Mouse (Mus musculus) forebrain, postnatal 0 days (tissue): Measurements from ENCODE around the gene Fkbp11. TPM values are rescaled to one million over a fixed set of nuclear protein-coding genes. Genes with fewer than 3 reads are reported as not detected.

Experiments used
- ATAC-seq: fragments of 200-750 bp; cut with Nextera tagmentation; 2 replicates; pipeline ENCODE4 v1.8.0; 2017; ENCODE audit warnings: mild to moderate bottlenecking, moderate library complexity
- DNase-seq: peaks from one replicate; pipeline ENCODE4 v3.0.0-alpha.2; 2015
- H3K27ac ChIP-seq: fragments of 300-500 bp; sonication (generic); 2 replicates; pipeline ENCODE4 v1.5.1; 2014; ENCODE audit warnings: low read depth, mild to moderate bottlenecking, antibody characterized with exemption, low read length, moderate library complexity, mixed read lengths
- H3K27me3 ChIP-seq: fragments of 300-500 bp; sonication (generic); 2 replicates; pipeline ENCODE4 v1.6.1; 2014; ENCODE audit warnings: mild to moderate bottlenecking, low read length, mixed read lengths; ENCODE audit not compliant: insufficient read depth
- H3K36me3 ChIP-seq: fragments of 300-500 bp; sonication (generic); 2 replicates; pipeline ENCODE4 v1.6.1; 2014; ENCODE audit warnings: mild to moderate bottlenecking, moderate library complexity; ENCODE audit not compliant: insufficient read depth
- H3K4me1 ChIP-seq: fragments of 300-500 bp; sonication (generic); 2 replicates; pipeline ENCODE4 v1.6.1; 2014; ENCODE audit warnings: antibody characterized with exemption; ENCODE audit not compliant: insufficient read depth
- H3K4me2 ChIP-seq: fragments of 300-500 bp; sonication (generic); 2 replicates; pipeline ENCODE4 v1.6.1; 2014; ENCODE audit warnings: low read depth, mild to moderate bottlenecking, moderate library complexity
- H3K4me3 ChIP-seq: fragments of 300-500 bp; sonication (generic); 2 replicates; pipeline ENCODE4 v1.5.1; 2014; ENCODE audit warnings: low read depth, low read length, mixed read lengths
- H3K9ac ChIP-seq: fragments of 300-500 bp; sonication (generic); 2 replicates; pipeline ENCODE4 v1.6.1; 2014; ENCODE audit warnings: mild to moderate bottlenecking
- H3K9me3 ChIP-seq: fragments of 300-500 bp; sonication (generic); 2 replicates; pipeline ENCODE4 v1.6.1; 2016; ENCODE audit warnings: low read length
- CTCF ChIP-seq: sonication (generic); IDR thresholded peaks from 2 replicates; pipeline ENCODE4 v1.5.1; 2016; ENCODE audit warnings: antibody characterized with exemption, control low read depth, low read depth
- WGBS: fragments of 180-500 bp; shearing (Covaris S2); extraction: QIAGEN DNeasy Blood & Tissue Kit; methylation state at CpG from one replicate; pipeline ENCODE4 v1.1.7; 2014; 5-methylcytosine and 5-hydroxymethylcytosine counted together
- polyA plus RNA-seq: library from polyadenylated mRNA; unstranded; fragments of >200 nt; fragmentation: Nextera tagmentation; extraction: Ambion mirVana; gene quantifications from 2 replicates; pipeline ENCODE4 v1.2.1, GENCODE M21; 2015
- total RNA-seq: library from RNA; depleted of rRNA; stranded (reverse); fragments of >200 nt; gene quantifications from 2 replicates; pipeline ENCODE4 v1.2.3, GENCODE M21; 2014

Gene Fkbp11
- total and polyA plus RNA-seq, 2 experiments from 2014 or later = 0.90 to 5.2 TPM

DNA sequence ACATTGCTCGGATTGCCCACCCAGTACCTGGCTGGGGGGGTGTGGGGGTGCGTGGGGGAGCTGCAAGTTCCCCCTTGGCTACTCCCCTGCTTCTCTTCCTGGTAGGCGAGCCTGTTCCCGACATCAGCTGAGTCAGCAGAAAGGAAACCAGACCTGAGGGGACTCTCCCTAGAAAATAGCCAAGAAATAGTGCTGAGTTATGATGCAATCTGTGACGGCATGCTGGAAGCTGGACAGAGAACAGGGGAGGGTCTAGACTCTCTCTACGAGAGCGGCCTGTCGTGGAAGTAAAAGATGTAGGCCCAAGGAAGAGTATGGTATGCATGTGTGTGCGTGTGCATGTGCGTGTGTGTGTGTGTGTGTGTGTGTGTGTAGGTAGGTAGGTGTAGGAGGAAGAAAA, 44.8 kb downstream of the Fkbp11 start:
- no peak overlapping the region for H3K4me3 ChIP-seq

DNA sequence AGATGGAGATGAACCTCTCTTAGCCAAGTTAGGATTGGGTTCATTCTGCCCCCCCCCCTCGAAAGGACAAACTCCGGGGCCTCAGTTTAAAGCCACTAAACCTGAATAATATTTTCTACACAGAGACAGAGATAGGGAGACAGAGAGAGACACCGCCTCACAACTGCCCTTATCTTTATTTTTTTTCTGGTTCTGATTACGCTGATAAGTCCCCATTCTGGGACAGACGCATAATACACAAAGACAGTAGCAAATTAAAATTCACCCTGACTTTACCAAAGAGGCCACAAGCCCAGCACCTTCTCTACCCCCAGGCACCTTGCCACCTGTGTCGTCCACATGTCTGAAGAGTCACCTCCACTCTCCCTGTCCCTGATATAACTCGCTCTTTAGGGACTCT, 46.4 kb downstream of the Fkbp11 start:
- Histone ChIP-seq H3K9ac (no peak overlapping the region), H3K4me1 (no peaks in the 10 kb centered on the region), H3K9me3 (no peaks in the 10 kb centered on the region), H3K4me3 (no peak overlapping the region), H3K4me2 (no peak overlapping the region), H3K27me3 (no peaks in the 10 kb centered on the region), H3K36me3 (no peaks in the 10 kb centered on the region), H3K27ac (no peak overlapping the region)
- WGBS = 86% methylated on average over 7 of the region's 7 CpGs
- ATAC-seq (no peak), DNase-seq (no peak)
- TF ChIP-seq CTCF = no peak

More for the DNA sequence above, 44.8 kb downstream of the Fkbp11 start:
- H3K9ac ChIP-seq = no peak overlapping the region
- TF ChIP-seq CTCF = no peak
- H3K27me3 ChIP-seq = no peaks in the 10 kb centered on the region
- no peak overlapping the region for H3K27ac ChIP-seq
- H3K4me2 ChIP-seq = no peak overlapping the region
- H3K9me3 ChIP-seq = no peaks in the 10 kb centered on the region
- no peaks in the 10 kb centered on the region for H3K4me1 ChIP-seq
- 79% methylated on average over 10 of the region's 10 CpGs for WGBS
- H3K36me3 ChIP-seq = no peaks in the 10 kb centered on the region
- no peak for ATAC-seq
- DNase-seq = no peak

DNA sequence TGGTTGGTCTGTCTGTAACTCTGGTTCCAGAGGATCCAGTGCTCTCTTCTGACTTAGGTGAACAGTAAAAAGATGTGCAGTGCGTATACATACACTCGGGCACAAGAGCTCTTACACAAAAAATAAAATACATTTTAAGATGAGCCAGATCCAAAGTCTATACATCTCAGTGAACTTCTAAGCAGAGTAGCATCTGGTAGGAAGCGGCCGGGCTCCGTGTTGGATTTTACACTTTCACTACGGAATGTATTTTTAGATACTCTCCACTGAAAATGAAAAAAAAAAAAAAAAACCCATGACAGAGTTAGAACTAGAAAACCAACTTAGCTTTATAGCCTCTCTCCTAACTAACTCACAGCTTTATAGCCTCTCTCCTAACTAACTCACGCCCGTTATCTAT, 47.3 kb downstream of the Fkbp11 start:
- Histone ChIP-seq H3K27ac (no peak overlapping the region), H3K36me3 (no peaks in the 10 kb centered on the region), H3K9me3 (no peaks in the 10 kb centered on the region), H3K4me1 (no peaks in the 10 kb centered on the region), H3K4me3 (no peak overlapping the region), H3K27me3 (no peaks in the 10 kb centered on the region), H3K9ac (no peak overlapping the region), H3K4me2 (no peak overlapping the region)
- TF ChIP-seq CTCF = no peak
- DNase-seq (peak; percentile 17), ATAC-seq (no peak)
- 82% methylated on average over 8 of the region's 8 CpGs for WGBS

GRCm38 (mm10) chr15:98677977-98678376, 50.0 kb downstream of the Fkbp11 start:
- no peak overlapping the region for H3K4me3 ChIP-seq
- H3K9ac ChIP-seq = no peak overlapping the region
- no peak overlapping the region for H3K27ac ChIP-seq
- H3K36me3 ChIP-seq = no peaks in the 10 kb centered on the region
- no peak for DNase-seq
- no peak for ATAC-seq
- TF ChIP-seq CTCF = no peak
- H3K27me3 ChIP-seq = no peaks in the 10 kb centered on the region
- 62% methylated on average over 7 of the region's 7 CpGs for WGBS
- H3K4me1 ChIP-seq = peaks cover 12% of the 10 kb centered on the region
- H3K4me2 ChIP-seq = no peak overlapping the region
- H3K9me3 ChIP-seq = no peaks in the 10 kb centered on the region

- Histone ChIP-seq H3K36me3 (no peaks in the 10 kb centered on the region), H3K4me1 (peaks cover 12% of the 10 kb centered on the region), H3K9me3 (no peaks in the 10 kb centered on the region), H3K27ac (no peak within 1 kb of the TSS; the same call in 1 of the 2 replicates), H3K27me3 (no peaks in the 10 kb centered on the region), H3K9ac (peak within 1 kb of the TSS; percentile 59), H3K4me3 (peak within 1 kb of the TSS; percentile 53), H3K4me2 (peak within 1 kb of the TSS; percentile 89)
- ATAC-seq = peak; percentile 97
- peak; percentile 41 for TF ChIP-seq CTCF
- under 1% methylated on average over 37 of the region's 37 CpGs for WGBS
- DNase-seq = peak; percentile 94
Observed at GRCm38 (mm10) chr15:98676940-98677728, 50.9 kb downstream of the Fkbp11 start, which contains the start of gene Rnd1. TSS of gene Rnd1 (minus strand) at chr15:98677461.

DNA sequence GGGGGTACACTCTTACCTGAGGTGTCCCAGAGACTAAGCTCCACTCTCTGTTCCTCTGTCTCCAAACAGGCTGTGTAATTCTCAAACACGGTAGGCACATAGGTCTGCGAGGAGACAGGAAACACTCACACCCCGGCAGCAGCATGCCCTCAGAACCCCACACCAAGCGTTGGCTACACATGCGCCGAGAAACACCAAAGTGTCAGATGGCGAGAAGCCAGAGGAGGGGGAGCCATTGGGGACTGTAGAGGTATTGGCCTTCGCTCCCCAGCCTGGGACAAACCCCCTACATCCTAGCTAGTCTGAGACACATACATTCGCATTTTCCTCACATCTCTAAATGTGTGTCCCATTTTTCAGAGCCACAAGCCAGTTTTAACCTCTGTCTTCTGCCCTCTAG, 51.5 kb downstream of the Fkbp11 start:
- Histone ChIP-seq H3K36me3 (no peaks in the 10 kb centered on the region), H3K27ac (no peak overlapping the region), H3K9ac (peak overlapping the region; percentile 59), H3K9me3 (no peaks in the 10 kb centered on the region), H3K4me1 (peaks cover 12% of the 10 kb centered on the region), H3K4me2 (peak overlapping the region; percentile 89), H3K27me3 (no peaks in the 10 kb centered on the region), H3K4me3 (peak overlapping the region; percentile 53)
- ATAC-seq (no peak), DNase-seq (peak; percentile 56)
- no peak for TF ChIP-seq CTCF
- WGBS = 0% methylated on average over 9 of the region's 9 CpGs

GRCm38 (mm10) chr15:98675634-98676250, 52.3 kb downstream of the Fkbp11 start:
- ATAC-seq (no peak), DNase-seq (peak; percentile 57)
- WGBS = 3% methylated on average over 14 of the region's 14 CpGs
- Histone ChIP-seq H3K4me3 (peak overlapping the region; percentile 53), H3K27ac (peak overlapping the region; percentile 84), H3K9me3 (no peaks in the 10 kb centered on the region), H3K4me2 (peak overlapping the region; percentile 89), H3K27me3 (no peaks in the 10 kb centered on the region), H3K36me3 (no peaks in the 10 kb centered on the region), H3K9ac (peak overlapping the region; percentile 59), H3K4me1 (peaks cover 12% of the 10 kb centered on the region)
- no peak for TF ChIP-seq CTCF
